Mouse (Mus musculus) pancreas, adult 10 weeks (tissue): ENCODE results near the gene Ankrd66. TPM values are rescaled to one million over a fixed set of nuclear protein-coding genes. Genes with fewer than 3 reads are reported as not detected.

ENCODE experiments used
- polyA plus RNA-seq: library from polyadenylated mRNA; stranded (reverse); fragments of 350-450 nt; fragmentation: Illumina TruSeq; extraction: RNeasy Lipid Tissue Mini Kit (QIAGEN cat#74804); gene quantifications from one replicate; pipeline ENCODE4 v1.2.3, GENCODE M21; 2015; ENCODE audit warnings: low read depth, low replicate concordance; ENCODE audit not compliant: insufficient read depth

Ankrd66 gene
- not detected for polyA plus RNA-seq

DNA sequence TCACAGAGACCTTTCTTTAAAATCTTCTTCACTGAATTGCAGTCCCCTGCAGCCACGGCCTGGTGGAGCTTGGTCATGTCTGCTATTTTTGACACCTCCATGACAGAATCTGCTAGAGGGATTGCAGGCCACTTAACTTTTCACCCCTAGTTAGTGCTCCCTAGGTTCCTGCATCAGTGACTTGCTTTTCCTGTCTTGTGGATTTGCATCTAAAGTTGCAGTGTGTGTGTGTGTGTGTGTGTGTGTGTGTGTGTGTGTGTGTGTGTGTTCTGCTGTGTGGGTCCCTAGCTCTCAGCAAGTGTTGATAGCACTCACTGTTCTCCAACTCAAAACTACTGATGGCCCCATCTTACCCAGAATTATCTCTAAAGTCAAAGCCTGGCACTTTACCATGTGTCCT is at the start of gene Ankrd66:
Ankrd66 (minus strand) TSS at position 101 of the 400 bp plus-strand sequence.

DNA sequence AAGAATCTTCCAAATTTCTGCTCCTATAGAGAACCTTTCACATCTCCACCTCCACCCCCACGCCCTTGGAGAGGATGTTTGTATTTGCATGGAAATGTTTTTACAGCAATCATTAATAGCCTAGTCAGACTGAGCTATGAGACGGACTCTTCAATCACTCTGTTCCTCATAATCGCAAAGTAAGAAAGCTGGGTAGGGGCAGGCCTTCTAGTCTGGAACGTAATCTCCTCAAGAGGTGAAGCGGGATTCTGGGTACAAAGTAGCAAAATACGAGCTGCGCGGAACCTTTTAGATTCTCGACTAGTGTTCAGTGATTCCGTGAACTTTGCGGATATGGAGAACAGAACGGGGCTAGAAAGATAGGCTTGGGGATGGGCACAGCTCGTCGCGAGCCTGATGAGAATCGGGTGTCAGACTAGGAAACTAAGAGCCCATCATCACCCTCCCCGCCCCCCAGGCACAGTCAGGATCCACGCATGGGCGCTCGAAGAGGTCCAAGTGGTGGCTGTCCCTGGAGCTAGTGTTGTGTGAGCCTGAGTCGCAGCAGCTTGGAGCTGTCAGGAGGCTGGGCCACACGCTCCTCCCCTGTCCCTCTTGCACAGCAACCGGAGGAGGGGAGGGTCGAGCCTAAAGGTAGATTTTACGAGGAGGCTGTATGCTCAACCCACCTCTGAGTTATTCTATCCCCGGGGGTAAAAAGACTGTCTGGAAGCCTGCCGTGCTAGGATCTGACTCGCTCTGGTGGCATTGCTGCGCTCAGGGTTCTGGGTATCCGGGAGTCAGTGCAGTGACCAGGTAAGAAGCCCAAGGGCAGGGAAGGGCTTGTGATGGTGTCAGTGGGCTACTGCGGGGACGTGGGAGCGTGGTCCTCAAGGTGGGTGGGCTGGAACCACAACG is 24.8 kb upstream of the Ankrd66 start, which contains the start of gene Pla2g7:
Pla2g7 (plus strand) TSS at position 107 of the 897 bp plus-strand sequence.

DNA sequence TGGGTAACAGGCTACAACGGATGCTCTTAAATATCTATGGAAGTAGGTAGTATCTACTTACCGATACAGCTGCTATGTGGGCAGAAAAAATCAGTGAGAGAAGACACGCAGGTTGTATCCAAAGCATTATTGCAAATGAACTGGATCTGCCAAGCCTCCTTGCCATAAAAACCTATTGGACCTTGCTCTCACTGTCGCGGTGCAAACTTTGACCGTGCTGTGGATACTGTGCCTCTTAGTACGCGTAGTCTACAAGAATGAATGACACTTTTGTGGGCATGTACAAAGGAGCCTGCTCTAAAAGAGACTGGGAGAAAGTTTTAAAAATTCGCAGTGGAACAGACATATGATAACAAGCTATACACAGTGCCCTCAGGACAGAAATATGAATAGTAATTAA is 40.8 kb downstream of the Ankrd66 start, which contains the start of gene Mep1a:
Mep1a (minus strand) TSS at position 221 of the 400 bp plus-strand sequence.

Other genes with a start within 250 kb of the Ankrd66 start
- gene Adgrf5, start 183.2 kb downstream of the Ankrd66 start, polyA plus RNA-seq, result 39.2 TPM
- gene Mep1a, start 40.8 kb downstream of the Ankrd66 start, polyA plus RNA-seq, result not detected
- gene Pla2g7, start 24.5 kb upstream of the Ankrd66 start, polyA plus RNA-seq, result 2.6 TPM
- not detected for gene Tdrd6, start 86.7 kb upstream of the Ankrd66 start, polyA plus RNA-seq
- gene Slc25a27, start 123.6 kb upstream of the Ankrd66 start, polyA plus RNA-seq, result 4.2 TPM
- 10.5 TPM for gene Cyp39a1, start 123.8 kb upstream of the Ankrd66 start, polyA plus RNA-seq